Mouse (Mus musculus): ENCODE data around the gene Scgb2b7. TPM values are rescaled to one million over a fixed set of nuclear protein-coding genes. Genes with fewer than 3 reads are reported as not detected.

The Scgb2b7 gene
- polyA plus RNA-seq (2015; fragmentation: Nextera tagmentation; extraction: Ambion mirVana): not detected in 2 replicates

GRCm38 (mm10) chr7:31705657-31706056 is at the start of gene Scgb2b7:
Scgb2b7 (minus strand) TSS chr7:31705757.

GRCm38 (mm10) chr7:31712365-31712764 is 6.8 kb upstream of the Scgb2b7 start, which contains the start of gene Scgb1b7:
Scgb1b7 (plus strand) TSS chr7:31712665.

Other genes starting within 250 kb of the Scgb2b7 start
- not detected in 2 replicates for gene Scgb1b7, start 6.9 kb upstream of the Scgb2b7 start, polyA plus RNA-seq (2015; fragmentation: Nextera tagmentation; extraction: Ambion mirVana)

All from spleen, postnatal 0 days (tissue).